Mouse (Mus musculus) bone marrow, adult 2 months (tissue): Measurements from ENCODE around the gene Cpm.

Source experiments
- CTCF ChIP-seq: fragments of 200-500 bp; IDR thresholded peaks from 2 replicates; pipeline ENCODE4 v1.5.1; 2011; ENCODE audit warnings: low read length, control low read depth; ENCODE audit not compliant: control insufficient read depth, insufficient read depth
- POLR2A ChIP-seq: fragments of 200-500 bp; IDR thresholded peaks from 2 replicates; pipeline ENCODE4 v1.6.1; 2011; ENCODE audit warnings: low read depth, mild to moderate bottlenecking, control low read depth, low read length, borderline replicate concordance; ENCODE audit not compliant: control insufficient read depth

DNA sequence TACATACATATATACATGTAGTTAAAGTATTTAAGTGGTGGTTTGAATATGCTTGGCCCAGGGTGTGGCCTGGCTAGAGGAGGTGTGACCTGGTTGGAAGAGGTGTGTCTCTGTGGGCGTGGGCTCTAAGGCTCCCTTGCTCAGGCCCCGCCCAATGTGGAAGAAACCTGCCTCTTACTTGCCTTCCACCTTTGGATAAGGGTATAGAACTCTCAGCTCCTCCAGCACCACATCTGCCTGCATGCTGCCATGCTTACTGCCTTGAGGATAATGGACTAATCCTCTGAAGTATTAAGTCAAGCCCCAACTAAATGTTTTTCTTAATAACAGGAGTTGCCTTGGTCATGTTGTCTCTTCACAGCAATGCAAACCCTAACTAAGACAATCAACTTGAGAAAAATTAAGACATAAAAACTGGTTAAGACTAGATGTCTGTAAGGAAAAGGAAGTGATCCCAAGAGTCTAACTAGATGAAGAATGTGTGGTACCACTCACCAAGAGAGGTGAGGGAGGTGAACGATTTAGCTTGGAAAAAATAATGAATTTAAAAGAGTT is 68.3 kb downstream of the Cpm start:
- TF ChIP-seq CTCF: no peak
- TF ChIP-seq POLR2A: no peak
